Mouse (Mus musculus): ENCODE data around the gene Olfr1145. TPM values are rescaled to one million over a fixed set of nuclear protein-coding genes. Genes with fewer than 3 reads are reported as not detected.

Olfr1145 gene
- polyA plus RNA-seq (2014; fragmentation: Nextera tagmentation; extraction: Ambion mirVana): not detected in 2 replicates

DNA sequence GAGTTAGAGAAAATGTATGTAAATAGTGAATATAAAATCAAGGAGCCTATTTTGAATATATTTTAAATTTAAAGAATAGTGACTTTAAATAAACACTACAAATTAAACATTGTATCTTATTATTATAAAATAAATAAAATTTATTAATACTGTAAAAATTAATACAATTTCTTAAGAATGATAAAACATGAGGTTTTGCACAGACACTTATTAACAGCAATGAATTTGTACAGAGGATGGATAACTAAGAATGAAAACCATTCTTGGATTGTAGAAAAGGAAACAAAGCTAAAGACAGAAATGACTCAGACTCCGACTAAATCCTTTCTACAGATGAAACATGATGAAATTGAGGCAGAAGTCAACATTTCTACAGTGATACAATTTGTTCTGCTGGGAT lies at the start of gene Olfr1145:
TSS of gene Olfr1145 (plus strand) at position 301 of the 400 bp plus-strand sequence.
- 84% methylated on average over 1 of the region's 1 CpGs for WGBS
- no peak within 1 kb of the TSS for H3K4me2 ChIP-seq (ENCODE audit: low read depth, severe bottlenecking)
- H3K27me3 ChIP-seq (ENCODE audit: control insufficient read depth, insufficient read depth, low read length): no peaks in the 10 kb centered on the region
- no peaks in the 10 kb centered on the region for H3K9me3 ChIP-seq (ENCODE audit: control insufficient read depth, low read length)
- H3K36me3 ChIP-seq (ENCODE audit: control insufficient read depth, insufficient read depth, low read length): no peaks in the 10 kb centered on the region
- H3K4me1 ChIP-seq (ENCODE audit: control insufficient read depth, insufficient read depth, low read length): no peaks in the 10 kb centered on the region
- H3K27ac ChIP-seq (replicated peaks; ENCODE audit: low read depth, low read length): no peak within 1 kb of the TSS
- ATAC-seq (ENCODE audit: insufficient number of reproducible peaks, low FRiP score, low TSS enrichment, low read depth): no peak
- no peak within 1 kb of the TSS for H3K4me3 ChIP-seq (ENCODE audit: low read depth, low read length)
- no peak within 1 kb of the TSS for H3K9ac ChIP-seq (ENCODE audit: low read length)
- DNase-seq (ENCODE audit: low spot score): no peak

DNA sequence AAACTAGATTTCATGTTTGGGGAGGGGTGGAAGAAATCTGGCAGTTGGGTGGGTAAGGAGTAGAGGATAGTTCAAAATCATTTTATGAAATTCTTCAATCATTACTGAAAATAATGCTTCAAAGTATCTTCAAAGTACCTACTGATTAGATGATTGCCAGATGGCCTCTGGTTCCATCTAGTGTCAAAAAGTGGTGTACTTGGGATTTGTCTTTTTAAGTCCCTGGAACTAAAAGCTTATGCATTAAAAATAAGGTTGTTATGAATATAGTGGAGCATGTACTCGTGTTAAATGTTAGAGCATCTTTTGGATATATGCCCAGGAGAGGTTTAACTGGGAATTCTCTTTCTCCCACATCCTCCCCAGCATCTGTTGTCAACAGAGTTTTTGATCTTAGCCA lies 33.5 kb upstream of the Olfr1145 start:
- H3K36me3 ChIP-seq (ENCODE audit: control insufficient read depth, insufficient read depth, low read length): no peaks in the 10 kb centered on the region
- DNase-seq (ENCODE audit: low spot score) (no peak), ATAC-seq (ENCODE audit: insufficient number of reproducible peaks, low FRiP score, low TSS enrichment, low read depth) (no peak)
- no peaks in the 10 kb centered on the region for H3K27me3 ChIP-seq (ENCODE audit: control insufficient read depth, insufficient read depth, low read length)
- no peak overlapping the region for H3K4me2 ChIP-seq (ENCODE audit: low read depth, severe bottlenecking)
- H3K9me3 ChIP-seq (ENCODE audit: control insufficient read depth, low read length): no peaks in the 10 kb centered on the region
- no peak overlapping the region for H3K9ac ChIP-seq (ENCODE audit: low read length)
- 70% methylated on average over 1 of the region's 1 CpGs for WGBS
- no peak overlapping the region for H3K27ac ChIP-seq (replicated peaks; ENCODE audit: low read depth, low read length)
- no peaks in the 10 kb centered on the region for H3K4me1 ChIP-seq (ENCODE audit: control insufficient read depth, insufficient read depth, low read length)
- H3K4me3 ChIP-seq (ENCODE audit: low read depth, low read length): no peak overlapping the region

DNA sequence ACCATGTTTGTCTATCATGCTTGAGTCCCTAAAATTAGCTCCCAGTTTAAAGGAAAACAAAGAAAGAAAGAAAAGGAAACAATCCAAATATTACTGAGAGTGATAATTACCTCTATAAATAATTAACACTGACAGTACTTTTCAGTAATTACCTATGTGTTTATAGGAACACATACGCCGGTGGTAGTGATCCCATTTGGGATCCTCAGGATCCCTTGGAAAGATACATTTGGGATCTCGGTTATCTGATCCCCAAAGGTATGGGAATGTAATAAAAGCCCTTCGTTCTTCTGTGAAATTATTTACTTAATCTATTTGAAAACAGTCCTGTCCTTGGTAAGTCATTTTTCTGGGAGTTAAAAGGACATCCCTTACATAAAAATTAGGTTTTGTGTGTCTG lies 30.4 kb upstream of the Olfr1145 start, which contains the start of gene Olfr152:
TSS of gene Olfr152 (plus strand) at position 301 of the 400 bp plus-strand sequence.
- H3K27ac ChIP-seq (replicated peaks; ENCODE audit: low read depth, low read length): no peak within 1 kb of the TSS
- no peaks in the 10 kb centered on the region for H3K27me3 ChIP-seq (ENCODE audit: control insufficient read depth, insufficient read depth, low read length)
- no peak within 1 kb of the TSS for H3K9ac ChIP-seq (ENCODE audit: low read length)
- WGBS: 87% methylated on average over 4 of the region's 4 CpGs
- DNase-seq (ENCODE audit: low spot score): no peak
- H3K4me2 ChIP-seq (ENCODE audit: low read depth, severe bottlenecking): no peak within 1 kb of the TSS
- ATAC-seq (ENCODE audit: insufficient number of reproducible peaks, low FRiP score, low TSS enrichment, low read depth): no peak
- no peak within 1 kb of the TSS for H3K4me3 ChIP-seq (ENCODE audit: low read depth, low read length)
- H3K4me1 ChIP-seq (ENCODE audit: control insufficient read depth, insufficient read depth, low read length): no peaks in the 10 kb centered on the region
- no peaks in the 10 kb centered on the region for H3K9me3 ChIP-seq (ENCODE audit: control insufficient read depth, low read length)
- no peaks in the 10 kb centered on the region for H3K36me3 ChIP-seq (ENCODE audit: control insufficient read depth, insufficient read depth, low read length)

DNA sequence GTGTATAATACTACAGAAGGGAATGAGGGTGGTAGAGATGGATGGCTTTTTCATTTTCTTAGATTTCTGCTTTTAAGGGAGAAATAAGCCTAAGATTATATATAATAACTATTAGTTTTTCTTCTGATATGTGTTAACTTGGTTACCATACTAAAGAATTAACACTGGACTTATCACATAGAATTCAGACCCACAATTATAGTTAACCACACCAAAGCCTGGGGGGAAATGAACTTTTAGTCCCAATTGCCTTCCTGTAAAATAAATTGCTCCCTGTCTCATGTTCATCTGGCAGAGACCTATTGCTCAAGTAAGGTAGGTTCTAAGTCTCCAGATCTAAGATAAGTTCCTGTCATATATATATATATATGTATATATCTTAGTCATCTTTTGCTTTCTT lies 9.3 kb upstream of the Olfr1145 start, which contains the start of gene Olfr1143:
TSS of gene Olfr1143 (plus strand) at position 301 of the 400 bp plus-strand sequence.
- Histone ChIP-seq H3K9ac (ENCODE audit: low read length) (no peak within 1 kb of the TSS), H3K4me2 (ENCODE audit: low read depth, severe bottlenecking) (no peak within 1 kb of the TSS), H3K36me3 (ENCODE audit: control insufficient read depth, insufficient read depth, low read length) (no peaks in the 10 kb centered on the region), H3K4me3 (ENCODE audit: low read depth, low read length) (no peak within 1 kb of the TSS), H3K4me1 (ENCODE audit: control insufficient read depth, insufficient read depth, low read length) (no peaks in the 10 kb centered on the region), H3K27ac (replicated peaks; ENCODE audit: low read depth, low read length) (no peak within 1 kb of the TSS), H3K9me3 (ENCODE audit: control insufficient read depth, low read length) (no peaks in the 10 kb centered on the region), H3K27me3 (ENCODE audit: control insufficient read depth, insufficient read depth, low read length) (no peaks in the 10 kb centered on the region)
- no peak for ATAC-seq (ENCODE audit: insufficient number of reproducible peaks, low FRiP score, low TSS enrichment, low read depth)
- DNase-seq (ENCODE audit: low spot score): no peak

DNA sequence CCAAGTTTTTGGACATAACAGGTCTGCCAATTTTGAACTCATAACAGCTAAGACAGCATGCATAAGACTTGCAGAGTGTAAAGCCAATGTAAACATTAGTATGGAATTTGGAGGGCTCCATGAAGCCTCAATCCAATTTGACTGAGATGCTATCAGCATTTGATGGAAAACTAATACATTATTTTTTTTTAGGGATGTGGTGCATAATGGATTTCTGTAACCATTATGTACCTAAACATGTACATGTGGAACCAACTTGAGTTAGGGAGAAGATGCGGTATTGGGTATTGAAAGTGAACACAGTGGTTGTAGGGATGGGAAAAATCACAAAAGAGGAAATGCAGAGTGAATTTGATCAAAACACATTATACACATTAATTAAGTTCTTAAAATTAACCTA lies 20.6 kb downstream of the Olfr1145 start, which contains the start of gene Olfr1148:
TSS of gene Olfr1148 (plus strand) at position 301 of the 400 bp plus-strand sequence.
- 97% methylated on average over 1 of the region's 1 CpGs for WGBS
- no peaks in the 10 kb centered on the region for H3K9me3 ChIP-seq (ENCODE audit: control insufficient read depth, low read length)
- no peaks in the 10 kb centered on the region for H3K4me1 ChIP-seq (ENCODE audit: control insufficient read depth, insufficient read depth, low read length)
- H3K4me3 ChIP-seq (ENCODE audit: low read depth, low read length): no peak within 1 kb of the TSS
- no peak within 1 kb of the TSS for H3K9ac ChIP-seq (ENCODE audit: low read length)
- no peak within 1 kb of the TSS for H3K4me2 ChIP-seq (ENCODE audit: low read depth, severe bottlenecking)
- no peak for DNase-seq (ENCODE audit: low spot score)
- no peak for ATAC-seq (ENCODE audit: insufficient number of reproducible peaks, low FRiP score, low TSS enrichment, low read depth)
- no peak within 1 kb of the TSS for H3K27ac ChIP-seq (replicated peaks; ENCODE audit: low read depth, low read length)
- H3K27me3 ChIP-seq (ENCODE audit: control insufficient read depth, insufficient read depth, low read length): no peaks in the 10 kb centered on the region
- H3K36me3 ChIP-seq (ENCODE audit: control insufficient read depth, insufficient read depth, low read length): no peaks in the 10 kb centered on the region

DNA sequence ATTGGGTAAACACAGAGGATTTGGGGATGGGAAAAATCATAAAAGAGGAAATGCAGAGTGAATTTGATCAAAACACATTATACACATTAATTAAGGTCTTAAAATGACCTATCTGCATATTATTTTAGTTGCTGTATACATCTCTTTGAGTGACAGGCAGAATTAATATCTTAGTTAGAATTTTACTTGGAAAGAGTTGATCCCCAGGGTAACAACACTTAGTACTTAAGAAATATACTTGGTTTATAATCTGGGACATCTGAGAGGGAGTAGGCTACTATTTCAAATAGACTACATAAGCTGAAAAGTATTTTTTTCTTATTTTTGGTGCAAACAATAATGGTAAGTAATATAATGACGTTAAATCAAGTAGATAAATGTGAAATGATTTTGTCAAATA lies 34.1 kb downstream of the Olfr1145 start, which contains the start of gene Olfr1150-ps1:
TSS of gene Olfr1150-ps1 (plus strand) at position 301 of the 400 bp plus-strand sequence.
- no peaks in the 10 kb centered on the region for H3K36me3 ChIP-seq (ENCODE audit: control insufficient read depth, insufficient read depth, low read length)
- no peak within 1 kb of the TSS for H3K4me2 ChIP-seq (ENCODE audit: low read depth, severe bottlenecking)
- WGBS: 82% methylated on average over 1 of the region's 1 CpGs
- no peak within 1 kb of the TSS for H3K4me3 ChIP-seq (ENCODE audit: low read depth, low read length)
- H3K4me1 ChIP-seq (ENCODE audit: control insufficient read depth, insufficient read depth, low read length): no peaks in the 10 kb centered on the region
- no peak within 1 kb of the TSS for H3K27ac ChIP-seq (replicated peaks; ENCODE audit: low read depth, low read length)
- no peaks in the 10 kb centered on the region for H3K27me3 ChIP-seq (ENCODE audit: control insufficient read depth, insufficient read depth, low read length)
- DNase-seq (ENCODE audit: low spot score) (no peak), ATAC-seq (ENCODE audit: insufficient number of reproducible peaks, low FRiP score, low TSS enrichment, low read depth) (no peak)
- no peaks in the 10 kb centered on the region for H3K9me3 ChIP-seq (ENCODE audit: control insufficient read depth, low read length)
- no peak within 1 kb of the TSS for H3K9ac ChIP-seq (ENCODE audit: low read length)

DNA sequence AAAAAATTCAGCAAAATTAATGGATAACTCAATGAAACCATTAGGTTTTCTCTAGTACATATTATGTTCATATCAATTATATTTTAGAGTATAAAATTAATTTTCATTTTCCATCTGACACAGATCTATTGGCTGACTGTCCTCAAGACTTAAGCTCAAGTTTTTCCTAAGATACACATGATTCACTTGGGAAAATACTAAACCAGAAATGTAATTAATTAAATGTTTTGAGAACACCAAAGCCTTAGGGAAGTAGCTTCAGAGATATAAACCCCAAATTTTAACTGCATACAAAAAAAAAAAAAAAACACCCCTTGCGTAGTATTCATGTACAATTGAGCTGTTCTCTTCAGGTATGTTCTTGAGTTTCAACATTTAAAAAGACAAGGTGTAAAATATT lies 45.9 kb downstream of the Olfr1145 start, which contains the start of gene Olfr1151:
TSS of gene Olfr1151 (plus strand) at position 301 of the 400 bp plus-strand sequence.
- Histone ChIP-seq H3K27ac (replicated peaks; ENCODE audit: low read depth, low read length) (no peak within 1 kb of the TSS), H3K4me2 (ENCODE audit: low read depth, severe bottlenecking) (no peak within 1 kb of the TSS), H3K9me3 (ENCODE audit: control insufficient read depth, low read length) (no peaks in the 10 kb centered on the region), H3K4me3 (ENCODE audit: low read depth, low read length) (no peak within 1 kb of the TSS), H3K27me3 (ENCODE audit: control insufficient read depth, insufficient read depth, low read length) (no peaks in the 10 kb centered on the region), H3K36me3 (ENCODE audit: control insufficient read depth, insufficient read depth, low read length) (no peaks in the 10 kb centered on the region), H3K9ac (ENCODE audit: low read length) (no peak within 1 kb of the TSS), H3K4me1 (ENCODE audit: control insufficient read depth, insufficient read depth, low read length) (no peaks in the 10 kb centered on the region)
- ATAC-seq (ENCODE audit: insufficient number of reproducible peaks, low FRiP score, low TSS enrichment, low read depth): no peak
- DNase-seq (ENCODE audit: low spot score): no peak
- 83% methylated on average over 1 of the region's 1 CpGs for WGBS

Measured in limb, embryonic 11.5 days (tissue).